Mouse (Mus musculus) right cerebral cortex, adult 2 months (tissue): ENCODE data around the gene Fhit.

ENCODE experiments used
- DNase-seq, 2 experiments: peaks; one replicate each; pipeline ENCODE4 v3.0.0; 2021 to 2022; ENCODE audit warnings: low spot score in 2 of 2

The Fhit gene

GRCm38 (mm10) chr14:10366808-10367207 lies 795.0 kb downstream of the Fhit start:
- no peak for DNase-seq

DNA sequence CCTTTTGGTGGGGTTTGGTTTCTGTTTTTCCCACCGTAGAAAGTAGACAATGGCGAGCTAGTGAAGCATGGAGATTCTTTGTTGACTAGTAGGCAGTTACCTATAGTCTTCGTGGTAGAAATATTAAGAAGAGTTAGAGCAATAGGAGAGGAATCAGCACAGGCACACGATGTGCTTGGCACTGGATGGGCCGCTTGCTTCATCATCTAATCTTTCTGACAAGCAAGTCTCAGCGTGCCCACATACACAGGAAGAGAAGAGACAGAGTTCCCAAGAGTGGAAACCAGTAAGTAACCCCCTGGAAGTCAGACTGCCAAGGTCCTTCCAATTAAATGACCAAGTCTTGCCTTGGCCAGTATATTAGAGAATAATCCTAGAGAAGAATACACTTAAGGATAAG lies 797.6 kb downstream of the Fhit start:
- DNase-seq = no peak

DNA sequence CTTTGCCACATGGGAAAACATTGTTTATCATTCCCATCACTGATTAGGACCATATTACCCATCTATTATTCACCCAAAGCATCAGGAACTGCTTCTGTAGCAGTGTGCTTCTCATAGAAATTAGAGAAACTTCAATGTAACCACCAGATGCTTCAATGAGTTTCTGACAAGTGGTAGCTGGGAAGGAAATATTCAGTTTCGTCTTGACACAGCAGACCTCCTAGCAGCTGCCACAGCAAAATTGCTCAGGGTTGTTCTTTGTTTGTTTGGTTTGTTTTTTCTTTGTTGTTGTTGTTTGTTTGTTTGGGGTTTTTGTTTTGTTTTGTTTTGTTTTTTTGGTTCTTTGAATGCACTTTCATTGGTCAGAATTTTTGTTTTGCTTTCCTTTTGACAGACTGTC lies 798.5 kb downstream of the Fhit start:
- DNase-seq = no peak

DNA sequence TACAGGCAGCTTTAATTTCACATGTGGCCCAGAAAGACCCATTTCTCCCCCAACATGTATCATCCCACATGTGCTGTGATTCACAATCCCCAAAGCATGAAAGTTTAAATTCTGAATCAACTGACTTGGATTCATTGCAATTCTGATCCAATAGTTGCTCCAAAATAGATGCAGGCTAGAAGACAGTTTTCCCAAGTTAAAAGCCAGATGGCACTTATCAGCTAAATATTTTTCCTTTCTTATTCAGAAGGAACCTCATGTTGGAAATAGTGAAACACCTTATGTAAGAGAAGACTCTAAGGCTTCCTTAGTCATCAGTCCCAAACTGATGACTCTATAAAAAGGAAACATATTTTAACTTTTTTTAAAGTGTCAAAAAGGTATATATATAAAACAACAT lies 815.9 kb downstream of the Fhit start:
- no peak for DNase-seq

- no peak for DNase-seq
Observed at GRCm38 (mm10) chr14:10344064-10344463, 817.8 kb downstream of the Fhit start.

DNA sequence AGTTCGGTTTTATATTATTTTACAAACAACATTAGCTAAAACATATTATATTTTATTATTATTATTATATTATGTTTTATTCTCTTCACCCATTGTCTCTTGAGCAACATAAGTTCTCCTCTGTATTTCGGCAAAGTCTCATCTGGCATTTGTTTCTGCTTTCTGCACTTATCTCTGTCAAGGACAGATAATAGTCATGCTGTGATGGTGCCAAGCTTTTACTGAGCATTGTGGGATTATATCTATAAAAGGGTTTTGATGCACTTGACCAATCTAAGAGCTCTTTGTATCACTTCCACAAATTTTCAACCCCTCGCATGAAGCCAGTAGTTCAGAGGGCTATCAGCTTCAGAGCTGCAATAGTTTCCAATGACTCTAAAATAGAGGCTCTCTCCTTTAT lies 845.1 kb downstream of the Fhit start:
- no peak for DNase-seq

DNA sequence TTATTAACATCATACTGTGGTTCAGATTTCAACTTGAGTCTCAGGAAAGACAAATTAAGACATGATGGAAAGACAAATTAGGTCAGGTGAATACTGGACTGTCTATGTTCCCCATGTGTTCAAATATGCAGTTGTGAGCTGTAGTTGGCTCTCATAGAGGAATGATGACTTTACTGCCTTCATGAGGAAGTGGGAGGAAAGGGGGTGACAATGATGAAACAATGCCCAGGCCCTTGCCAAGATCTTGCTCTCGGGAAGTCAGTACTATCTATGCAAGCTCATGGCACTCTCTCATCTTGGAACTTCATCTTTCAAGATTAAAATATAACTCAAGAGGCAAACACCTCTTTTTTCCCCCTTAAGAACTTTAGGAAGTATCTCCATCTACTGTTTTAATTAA lies 849.6 kb downstream of the Fhit start:
- DNase-seq = no peak

DNA sequence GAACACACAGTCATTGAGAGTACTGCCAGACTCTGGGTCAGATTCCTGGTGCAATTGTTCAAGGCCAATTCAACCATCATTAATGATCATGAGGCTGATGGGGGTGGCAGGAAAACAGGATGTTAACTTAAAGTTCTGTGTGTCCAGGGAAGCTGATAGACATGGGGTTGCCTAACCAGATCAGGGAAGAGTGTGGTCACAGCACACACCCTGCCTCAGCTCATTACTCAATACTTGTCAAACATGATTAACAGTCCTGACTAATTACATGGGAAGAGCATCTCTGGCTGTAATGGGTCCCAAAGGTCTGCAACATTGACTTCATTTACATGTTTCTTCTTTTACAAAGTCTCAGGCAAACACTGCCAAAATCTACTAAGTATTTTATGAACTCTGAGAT lies 856.5 kb downstream of the Fhit start:
- DNase-seq = no peak

DNA sequence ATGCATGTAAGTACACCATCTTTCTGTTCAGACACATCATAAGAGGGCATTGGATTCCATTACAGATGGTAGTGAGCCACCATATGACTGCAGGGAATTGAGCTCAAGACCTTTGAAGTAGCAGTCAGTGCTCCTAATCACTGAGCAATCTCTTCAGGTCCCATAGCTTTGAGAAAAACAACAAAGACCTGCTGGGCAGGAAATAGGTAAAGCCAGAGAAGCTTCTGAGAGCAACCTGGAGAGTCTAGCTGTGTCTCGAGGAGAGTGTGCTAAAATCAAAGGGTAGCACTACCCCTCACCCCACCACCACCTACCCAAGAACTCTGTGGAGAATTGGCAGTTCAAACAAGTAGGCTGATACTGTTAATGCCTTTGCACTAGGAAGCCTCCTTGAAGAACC lies 860.3 kb downstream of the Fhit start:
- DNase-seq = no peak

DNA sequence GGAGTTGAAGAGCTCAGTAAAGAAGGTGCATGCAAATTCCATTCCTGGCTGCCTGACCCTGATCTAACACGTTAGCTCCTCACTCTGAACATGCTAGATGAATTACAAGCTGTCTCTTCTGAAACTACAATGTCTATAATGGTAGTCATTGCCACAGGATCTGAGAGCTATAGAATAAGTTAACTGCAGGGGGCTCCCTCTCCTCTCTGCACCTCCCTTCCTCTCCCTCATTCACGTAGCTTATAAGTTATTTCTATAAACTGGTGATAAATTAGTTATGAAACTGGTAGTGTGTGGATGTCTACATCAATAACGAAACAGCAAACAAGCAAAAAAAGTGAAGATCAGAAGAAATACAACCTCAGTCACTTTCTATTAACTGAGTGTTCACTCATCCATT lies 860.9 kb downstream of the Fhit start:
- no peak for DNase-seq

DNA sequence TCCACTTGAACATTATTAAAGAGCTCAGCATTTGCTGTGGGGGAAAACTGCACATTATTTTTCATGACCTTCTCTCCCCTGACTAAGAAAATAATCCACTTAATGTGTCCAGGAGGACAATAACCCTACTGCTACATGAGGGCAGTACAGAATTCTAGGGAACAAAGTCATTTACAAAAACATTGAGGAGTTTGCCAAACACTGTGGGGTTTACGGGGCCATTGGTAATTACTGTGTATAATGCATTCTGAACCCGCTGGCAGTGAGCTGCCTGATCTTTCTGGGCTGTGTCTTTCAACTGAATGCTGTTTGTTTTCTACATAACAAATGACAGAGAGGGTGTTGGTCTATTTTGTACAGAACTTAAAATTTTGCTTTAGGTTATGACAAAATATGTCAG lies 862.8 kb downstream of the Fhit start:
- no peak for DNase-seq

GRCm38 (mm10) chr14:10289043-10289442 lies 872.8 kb downstream of the Fhit start:
- DNase-seq = no peak

DNA sequence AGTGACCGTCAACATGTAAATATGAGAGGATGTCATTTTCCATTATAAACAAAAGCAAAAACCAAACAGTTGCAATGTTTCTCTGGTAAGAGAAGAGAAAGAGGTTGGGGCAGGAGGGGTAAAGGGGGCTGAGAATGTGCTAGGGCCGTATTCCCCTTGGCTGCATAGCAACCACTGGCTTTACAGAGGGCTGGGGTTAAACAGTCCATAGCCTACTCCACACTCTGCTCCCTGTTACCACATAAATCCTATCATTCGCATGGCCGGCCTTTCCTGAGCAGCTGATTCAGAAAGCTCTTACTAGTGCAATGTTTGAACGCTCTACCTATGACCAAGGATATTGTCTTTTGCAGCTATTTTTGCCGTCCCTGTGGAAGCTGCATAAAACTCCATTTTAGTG lies 875.8 kb downstream of the Fhit start:
- no peak for DNase-seq

- DNase-seq = no peak
Observed at GRCm38 (mm10) chr14:10228708-10229107, 933.1 kb downstream of the Fhit start.

- peak; percentile 31 to 37 for DNase-seq
Observed at GRCm38 (mm10) chr14:10221847-10222246, 940.0 kb downstream of the Fhit start.

GRCm38 (mm10) chr14:10213216-10213615 lies 948.6 kb downstream of the Fhit start:
- no peak for DNase-seq

- no peak for DNase-seq
Observed at GRCm38 (mm10) chr14:10211184-10211583, 950.7 kb downstream of the Fhit start.

DNA sequence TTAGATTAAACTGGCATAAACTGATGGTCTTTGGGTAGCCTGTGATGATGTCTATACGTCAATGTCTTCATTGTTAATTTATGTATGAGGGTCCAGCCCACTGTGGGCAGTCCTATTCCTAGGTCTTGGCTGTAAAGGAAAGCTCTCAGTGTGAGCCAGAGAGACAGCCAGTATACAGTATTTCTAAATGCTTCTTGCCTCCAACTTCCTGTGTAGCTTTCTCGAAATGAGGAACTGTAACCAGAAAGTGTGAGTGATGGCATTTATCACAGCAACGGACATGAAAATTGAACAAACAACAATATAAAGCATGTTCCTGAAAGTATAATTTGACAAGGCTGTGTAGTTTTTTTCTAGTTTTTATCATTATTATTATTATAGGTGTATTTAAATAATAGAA lies 952.8 kb downstream of the Fhit start:
- no peak for DNase-seq

DNA sequence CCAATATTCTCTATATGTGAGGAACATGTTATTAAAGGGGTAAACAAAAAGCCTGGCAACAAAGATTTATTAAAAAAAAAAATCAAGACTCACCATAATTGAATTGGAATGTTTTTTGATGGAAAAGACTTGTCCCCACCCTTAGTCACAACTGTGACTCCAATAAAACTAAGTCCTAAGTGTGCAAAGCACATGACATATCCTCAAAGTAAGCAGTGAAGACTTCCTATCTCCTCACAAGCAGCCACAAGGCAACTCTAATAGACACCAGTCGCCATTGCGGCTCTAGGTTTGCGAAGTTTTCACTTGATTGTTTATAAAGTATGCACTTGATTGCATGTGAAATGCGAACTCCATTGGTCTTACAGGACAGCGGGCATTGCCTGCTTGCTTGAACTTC lies 956.1 kb downstream of the Fhit start:
- no peak for DNase-seq

- DNase-seq = no peak
Observed at GRCm38 (mm10) chr14:10205290-10205689, 956.5 kb downstream of the Fhit start.

GRCm38 (mm10) chr14:10194130-10194529 lies 967.7 kb downstream of the Fhit start:
- DNase-seq = no peak

GRCm38 (mm10) chr14:10171761-10172160 lies 990.1 kb downstream of the Fhit start:
- no peak for DNase-seq

DNA sequence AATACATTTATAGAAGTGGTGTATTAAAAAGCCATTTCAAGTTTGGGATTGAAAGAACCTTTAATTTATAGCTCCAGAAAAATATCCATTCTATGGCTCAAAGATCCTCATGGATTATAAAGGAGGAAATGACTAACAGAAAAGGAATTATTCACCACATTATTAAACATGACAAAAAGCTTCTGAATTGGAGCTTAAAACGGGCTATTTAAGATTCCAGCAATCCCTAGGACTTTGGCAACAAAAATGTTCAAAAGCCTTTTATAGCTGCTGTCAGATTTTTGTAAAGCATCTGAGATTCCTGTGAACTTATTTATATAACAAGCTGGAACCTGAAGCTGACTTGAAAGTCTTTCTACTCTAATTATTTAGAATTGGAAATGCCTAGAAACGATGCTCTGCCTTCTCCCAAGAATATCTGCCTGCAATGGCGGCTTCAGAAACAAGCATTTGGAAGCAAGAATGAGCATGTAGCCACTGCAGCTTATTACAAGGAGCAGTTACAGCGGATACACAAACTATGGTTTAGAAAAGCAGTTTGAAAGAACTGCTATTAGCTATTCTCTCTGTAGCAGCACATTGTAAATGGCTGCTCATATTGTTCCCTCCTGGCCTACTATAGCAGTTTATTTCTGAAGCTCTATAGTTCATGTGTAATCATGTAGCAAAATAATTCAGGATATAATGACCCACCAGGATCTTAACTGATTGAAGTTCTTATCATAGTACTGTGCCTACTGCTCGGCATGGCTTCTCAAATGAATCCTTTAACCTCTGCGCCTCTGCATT lies 995.0 kb downstream of the Fhit start:
- peak; percentile 10 to 22 for DNase-seq

DNA sequence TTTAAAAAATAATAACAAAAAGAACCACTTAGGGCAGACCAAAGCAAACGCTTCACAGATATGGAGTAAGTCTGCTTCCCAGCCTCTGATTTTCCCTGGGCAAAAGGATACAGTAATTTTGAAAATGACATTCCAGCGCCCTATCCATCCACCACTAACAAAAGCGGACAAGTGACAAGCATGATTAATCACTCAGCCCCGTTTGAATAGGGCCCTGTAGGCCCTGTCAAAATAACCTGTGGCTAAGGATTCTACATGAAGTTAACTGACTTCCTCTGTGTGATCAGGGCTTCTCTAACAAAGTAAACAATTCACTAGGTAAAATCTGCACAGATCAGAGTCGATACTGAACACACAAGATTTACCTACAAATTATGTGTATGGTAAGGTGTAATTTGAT lies 1012.0 kb downstream of the Fhit start:
- no peak for DNase-seq
